Mouse (Mus musculus) ES-Bruce4 (cell line): ENCODE results near the gene Selp.

Source experiments
- CTCF ChIP-seq: IDR thresholded peaks from one replicate; pipeline ENCODE4 v1.8.1; 2011; ENCODE audit warnings: low read depth, low read length
- EP300 ChIP-seq: IDR thresholded peaks from 2 replicates; pipeline ENCODE4 v1.6.1; 2011; ENCODE audit warnings: low read depth, low read length; ENCODE audit not compliant: insufficient read depth
- POLR2A ChIP-seq: IDR thresholded peaks from one replicate; pipeline ENCODE4 v1.8.1; 2011; ENCODE audit warnings: low read length; ENCODE audit not compliant: insufficient read depth

DNA sequence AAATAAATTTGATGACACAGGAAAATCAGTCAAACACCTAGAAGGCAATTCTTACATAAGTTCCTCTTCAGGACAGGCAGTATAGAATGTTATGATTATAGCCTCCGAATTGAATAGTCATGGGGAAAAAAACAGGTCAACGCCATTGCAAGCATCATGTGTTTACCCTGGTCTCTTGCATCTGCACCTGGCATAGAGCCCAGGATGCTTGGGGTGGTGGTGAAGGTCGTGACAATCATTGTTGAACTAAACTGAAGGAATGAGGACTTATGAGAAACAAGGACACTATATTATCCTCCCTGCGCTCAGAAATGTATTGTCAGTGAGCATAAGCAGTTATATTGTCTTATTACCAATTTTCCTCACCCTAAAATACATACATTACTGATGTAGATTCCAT lies 53.8 kb downstream of the Selp start:
- TF ChIP-seq CTCF (no peak), EP300 (no peak), POLR2A (no peak)
